Mouse (Mus musculus): ENCODE measurements around the gene Myo1a.
A peak's percentile ranks its signal among the peaks of the same experiment; 100 is the strongest.

Gene Myo1a

DNA sequence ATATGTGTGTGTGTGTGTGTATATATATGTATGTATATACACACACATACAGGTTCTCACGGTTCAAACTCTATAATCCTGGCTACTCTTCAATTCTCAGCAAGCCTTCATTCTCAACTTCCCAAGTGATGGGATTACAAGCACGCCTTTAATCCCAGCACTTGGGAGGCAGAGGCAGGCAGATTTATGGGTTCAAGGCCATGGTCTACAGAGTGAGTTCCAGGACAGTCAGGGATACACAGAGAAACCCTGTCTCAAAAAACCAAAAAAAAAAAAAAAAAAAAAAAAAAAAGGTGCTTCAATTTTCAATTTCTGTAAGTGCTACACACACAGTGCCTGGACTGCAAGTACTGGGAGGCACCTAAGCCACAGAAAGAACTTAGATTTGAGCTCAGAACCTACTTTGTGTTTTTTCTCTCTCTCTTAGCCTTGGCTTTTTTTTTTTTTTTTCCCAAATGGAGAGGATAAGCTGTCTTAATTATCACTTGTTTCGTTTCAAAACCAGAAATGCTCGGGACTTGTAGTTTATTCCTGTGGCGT, 29.0 kb upstream of the Myo1a start:
- no peak for DNase-seq

DNA sequence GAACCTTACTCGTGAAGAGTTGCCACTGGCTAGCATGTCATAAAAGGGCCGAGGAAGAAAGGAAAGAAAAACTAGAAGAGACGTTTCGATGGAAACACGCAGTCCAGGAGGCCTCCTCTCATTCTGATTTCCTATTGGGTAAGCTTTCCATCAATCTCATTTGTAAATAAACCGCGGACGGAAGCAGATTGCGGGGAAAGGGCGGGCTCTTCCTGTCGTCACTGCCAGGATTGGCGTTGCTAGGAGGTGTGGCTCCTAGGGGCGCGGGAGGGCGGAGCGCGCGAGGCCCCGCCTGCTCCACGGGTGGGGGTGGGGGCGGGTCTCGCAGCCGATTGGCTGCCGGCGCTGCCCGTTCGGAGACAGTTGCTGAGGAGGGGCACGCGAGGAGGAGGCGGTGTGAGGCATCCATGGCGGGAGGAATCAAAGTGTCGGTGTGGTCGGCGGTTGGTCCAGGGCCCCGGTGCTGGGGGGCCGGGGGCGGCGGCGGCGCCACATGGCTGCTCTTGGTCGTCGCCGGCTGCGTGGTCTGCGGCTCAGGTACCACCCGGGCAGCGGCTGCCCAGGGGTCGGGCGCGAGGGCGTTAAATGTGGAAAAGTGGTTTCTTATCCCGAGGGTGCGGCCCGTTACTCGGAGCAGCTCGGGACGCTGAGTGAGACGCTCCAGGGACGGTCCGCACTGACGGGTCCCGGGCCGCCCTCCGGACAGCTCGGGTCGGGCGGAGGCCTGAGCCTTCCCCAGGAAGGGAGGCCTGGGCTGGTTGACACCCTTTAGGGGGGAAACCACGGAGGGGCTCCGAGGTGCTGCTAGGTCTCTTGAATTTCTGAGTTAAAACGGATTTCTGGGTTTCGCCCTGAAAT, 28.1 kb upstream of the Myo1a start:
- DNase-seq: peak; percentile 89

- peak; percentile 62 for DNase-seq
Observed at GRCm38 (mm10) chr10:127677591-127678336, 27.2 kb upstream of the Myo1a start.

DNA sequence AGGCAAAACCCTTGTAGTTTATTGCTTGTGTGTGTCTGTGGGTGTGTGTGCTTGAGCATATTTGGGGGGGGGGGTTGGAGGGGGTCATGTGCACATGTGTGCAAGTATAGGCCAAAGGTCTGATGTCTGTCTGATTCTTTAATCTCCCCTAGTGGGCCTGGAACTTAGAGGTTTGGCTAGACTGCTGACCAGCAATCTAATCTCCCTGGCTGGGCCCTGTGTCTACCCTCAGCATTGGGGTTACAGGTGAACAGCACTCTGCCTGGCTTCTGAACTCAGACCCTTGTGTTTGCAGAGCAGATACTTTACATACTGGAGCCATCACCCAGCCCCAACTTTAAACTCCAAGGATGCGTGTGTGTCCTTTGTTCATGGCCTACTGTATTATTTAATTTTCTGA, 25.8 kb upstream of the Myo1a start:
- DNase-seq: no peak

DNA sequence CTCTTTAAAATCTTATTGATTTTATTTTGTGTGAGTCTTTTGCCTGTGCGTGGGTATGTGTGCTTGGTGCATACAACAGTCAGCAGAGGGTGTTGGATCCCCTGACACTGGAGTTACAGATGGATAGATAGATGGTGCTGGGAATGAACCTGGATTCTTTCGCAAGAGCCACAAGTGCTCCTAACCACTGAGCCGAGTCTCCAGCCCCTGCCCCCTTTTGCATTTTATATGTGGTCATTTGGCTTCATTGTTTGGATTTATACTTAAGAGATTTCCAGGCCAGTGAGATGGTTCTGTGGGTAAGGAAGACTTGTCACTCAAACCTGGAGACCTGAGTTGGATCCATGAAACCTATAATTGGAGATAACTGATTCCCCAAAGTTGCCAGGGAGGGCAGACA, 25.1 kb upstream of the Myo1a start:
- DNase-seq: no peak

DNA sequence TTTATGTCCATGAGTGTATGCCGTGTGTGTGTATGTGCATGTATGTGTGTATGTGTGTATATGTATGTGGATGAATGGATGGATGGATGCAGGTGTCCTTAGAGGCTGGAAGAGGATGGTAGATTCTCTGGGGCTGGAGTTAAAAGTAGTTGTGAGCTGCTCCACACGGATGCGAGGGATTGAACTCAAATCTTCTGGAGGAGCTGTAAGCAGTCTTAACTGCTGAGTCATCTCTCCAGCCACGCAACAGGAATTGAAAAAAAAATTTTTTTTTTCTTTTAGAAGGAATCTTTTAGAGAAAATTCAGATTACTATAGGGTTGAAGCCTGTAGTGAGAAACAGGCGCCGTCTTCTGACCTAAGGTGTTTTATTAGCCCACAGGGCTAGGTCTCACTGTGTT, 22.1 kb upstream of the Myo1a start:
- no peak for DNase-seq

- no peak for DNase-seq
Observed at GRCm38 (mm10) chr10:127691053-127691452, 13.9 kb upstream of the Myo1a start.

GRCm38 (mm10) chr10:127694636-127695035, 10.3 kb upstream of the Myo1a start:
- DNase-seq: peak; percentile 13

- no peak for DNase-seq
Observed at GRCm38 (mm10) chr10:127695775-127696174, 9.2 kb upstream of the Myo1a start.

DNA sequence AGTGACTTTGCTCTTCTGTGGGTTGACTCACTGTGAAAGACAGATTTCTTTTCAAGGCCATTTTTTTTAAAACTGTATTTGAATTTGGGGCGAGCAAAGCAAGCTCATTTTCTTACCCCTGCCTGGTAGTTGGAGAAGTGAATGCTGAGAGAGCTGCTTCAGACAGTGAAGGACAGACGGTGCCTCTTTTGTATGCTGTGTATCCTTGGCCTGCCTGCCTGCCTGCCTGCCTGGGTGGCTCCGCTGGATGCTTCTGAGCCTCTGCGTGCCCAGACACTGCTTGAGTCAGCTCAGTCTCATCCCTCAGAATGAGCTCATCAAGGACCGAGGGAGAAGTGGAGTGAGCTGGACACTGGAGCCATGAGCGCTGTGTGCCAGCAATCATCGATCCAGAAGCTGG, 6.0 kb upstream of the Myo1a start:
- no peak for DNase-seq

GRCm38 (mm10) chr10:127703299-127703698, 1.7 kb upstream of the Myo1a start:
- DNase-seq: no peak

- DNase-seq: no peak
Observed at GRCm38 (mm10) chr10:127704293-127704692, 677 bp upstream of the Myo1a start.

DNA sequence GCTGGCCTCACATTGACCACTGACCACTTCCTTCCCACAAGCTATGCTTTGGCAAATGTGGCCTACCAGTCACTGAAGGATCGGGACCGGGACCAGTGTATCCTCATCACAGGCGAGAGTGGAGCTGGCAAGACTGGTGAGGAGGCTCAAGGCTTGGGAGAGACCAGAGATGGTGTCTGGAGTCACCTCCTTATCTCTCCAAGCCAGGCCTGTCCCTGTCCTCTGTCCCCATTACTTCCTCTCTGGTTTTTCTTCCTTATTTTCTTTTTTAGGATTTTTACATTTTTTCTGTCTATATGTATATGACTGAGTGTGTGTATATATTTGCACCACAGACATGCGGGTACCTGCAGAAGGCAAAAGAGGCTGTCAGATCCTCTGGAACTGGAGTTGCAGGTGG, 813 bp downstream of the Myo1a start:
- no peak for DNase-seq

DNA sequence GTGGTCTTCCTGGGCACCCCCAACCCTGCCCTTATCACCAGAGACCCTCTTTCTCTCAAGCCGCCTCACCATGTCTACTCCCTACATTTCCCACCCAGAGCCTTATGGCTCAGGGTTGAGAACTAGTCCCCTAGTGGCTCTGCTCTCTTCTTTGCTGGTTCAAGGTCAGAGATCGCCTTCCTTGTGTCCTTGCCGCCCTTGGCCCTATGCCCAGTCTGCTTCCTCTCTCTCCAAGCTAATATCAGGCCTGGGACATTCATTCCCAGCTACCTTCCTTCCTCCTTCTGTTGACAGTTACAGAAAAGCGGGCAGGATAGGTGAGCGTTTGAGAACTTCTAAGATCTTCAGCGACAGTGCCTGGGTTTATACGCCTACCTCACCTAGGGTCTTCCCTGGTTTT, 2.8 kb downstream of the Myo1a start:
- DNase-seq: peak; percentile 36

DNA sequence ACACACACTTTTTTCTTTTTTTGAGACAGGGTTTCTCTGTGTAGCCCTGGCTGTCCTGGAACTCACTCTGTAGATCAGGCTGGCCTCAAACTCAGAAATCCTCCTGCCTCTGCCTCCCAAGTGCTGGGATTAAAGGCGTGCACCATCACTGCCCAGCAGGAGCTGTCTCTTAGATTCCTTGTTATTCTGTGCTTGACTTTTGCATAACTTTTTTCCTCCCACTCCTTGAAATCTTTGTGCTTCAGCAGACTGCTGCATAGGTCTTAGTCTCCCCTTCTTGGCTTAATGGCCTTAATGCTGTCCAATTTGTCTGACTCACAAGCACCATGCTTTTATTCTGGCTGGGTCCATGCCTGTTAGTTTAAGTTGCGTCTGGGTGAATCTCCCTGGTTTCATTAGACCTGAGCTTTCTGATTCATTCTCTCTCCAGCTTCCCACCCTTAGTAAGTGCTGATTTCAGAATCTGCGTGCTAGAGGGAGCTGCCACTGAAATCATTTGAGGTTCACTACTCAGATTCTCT, 3.9 kb downstream of the Myo1a start:
- DNase-seq: no peak

- no peak for DNase-seq
Observed at GRCm38 (mm10) chr10:127710331-127710730, 5.4 kb downstream of the Myo1a start.

DNA sequence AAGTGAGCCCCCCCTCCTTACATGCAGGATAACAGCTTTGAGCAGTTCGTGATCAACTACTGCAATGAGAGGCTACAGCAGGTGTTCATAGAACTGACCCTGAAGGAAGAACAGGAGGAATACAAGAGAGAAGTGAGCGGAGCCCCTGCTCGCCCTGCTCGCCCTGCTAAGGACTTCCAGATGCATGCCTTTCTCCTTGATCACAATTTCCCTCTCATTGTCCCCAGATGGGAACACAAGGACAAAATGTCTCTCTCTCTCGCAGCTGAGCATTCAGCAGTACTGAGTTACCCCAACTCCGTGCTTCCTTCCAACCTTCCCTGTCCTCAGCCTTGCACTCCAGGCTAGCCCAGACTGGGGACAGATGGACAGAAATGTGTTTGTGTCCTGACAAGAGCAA, 7.8 kb downstream of the Myo1a start:
- DNase-seq: no peak

GRCm38 (mm10) chr10:127721671-127722418, 16.9 kb downstream of the Myo1a start:
- DNase-seq: no peak

GRCm38 (mm10) chr10:127724178-127724577, 19.2 kb downstream of the Myo1a start, which contains the start of gene Tac2:
Tac2 (plus strand) TSS chr10:127724478.
- no peak for DNase-seq

- DNase-seq: no peak
Observed at GRCm38 (mm10) chr10:127725136-127725535, 20.2 kb downstream of the Myo1a start.

GRCm38 (mm10) chr10:127728437-127728836, 23.5 kb downstream of the Myo1a start:
- DNase-seq: no peak

GRCm38 (mm10) chr10:127730285-127730932, 25.4 kb downstream of the Myo1a start:
- no peak for DNase-seq

Data from kidney, adult 18-20 months (tissue).